Mouse (Mus musculus): ENCODE measurements around the gene Gm15319. TPM values are rescaled to one million over a fixed set of nuclear protein-coding genes. Genes with fewer than 3 reads are reported as not detected.
"Not testable (repeated sequence)": the region's sequence is repeated elsewhere in the genome, so short reads cannot be mapped to it uniquely, and the experiment has no call there.

The Gm15319 gene
- polyA plus RNA-seq, 1 experiment from 2014 or later = not detected

DNA sequence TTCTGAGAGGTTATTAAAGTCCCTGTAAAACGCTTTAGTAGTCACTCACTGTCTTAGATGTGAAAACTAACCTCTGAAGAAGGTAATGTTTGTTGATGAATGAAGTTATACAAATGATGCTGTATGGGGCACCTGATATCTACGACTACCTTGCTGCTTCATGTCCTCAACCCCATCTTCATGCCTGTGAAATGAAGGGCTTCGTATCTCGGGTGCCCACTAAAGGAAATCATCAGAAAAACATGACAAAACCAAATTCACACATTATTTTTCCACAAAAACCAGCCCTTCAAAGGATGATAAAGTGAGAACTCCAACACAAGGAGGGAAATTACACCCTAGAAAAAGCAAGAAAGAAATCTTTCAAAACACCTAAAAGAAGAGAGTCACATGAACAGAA, 68.2 kb downstream of the Gm15319 start:
- not testable (repeated sequence) for H3K36me3 ChIP-seq; H3K27me3 ChIP-seq; H3K9ac ChIP-seq; H3K9me3 ChIP-seq; H3K27ac ChIP-seq (replicated peaks); H3K4me2 ChIP-seq; ATAC-seq (ENCODE audit: low FRiP score, low read depth); H3K4me3 ChIP-seq; H3K4me1 ChIP-seq (replicated peaks)
- 97% methylated on average over 4 of the region's 4 CpGs for WGBS

DNA sequence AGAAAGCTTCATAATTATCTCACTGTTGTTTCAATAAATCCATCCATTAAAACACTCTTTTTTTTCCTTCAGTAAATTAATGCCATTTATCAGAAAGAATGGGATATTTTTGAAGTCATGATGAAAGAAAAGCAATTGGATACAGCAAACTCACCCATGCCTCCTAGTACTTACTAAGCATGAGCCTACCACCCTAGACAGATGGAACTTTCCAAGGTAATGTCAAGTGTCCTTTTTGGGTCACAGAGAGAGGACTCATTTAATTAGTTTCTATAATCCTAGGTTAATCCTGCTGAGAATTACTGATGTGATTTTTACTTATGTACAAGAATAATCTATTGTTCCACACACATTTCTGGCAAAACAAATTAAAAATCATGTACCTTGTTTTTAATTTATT, 69.0 kb downstream of the Gm15319 start:
- not testable (repeated sequence) for H3K27ac ChIP-seq (replicated peaks); H3K4me3 ChIP-seq; H3K9me3 ChIP-seq; H3K36me3 ChIP-seq; ATAC-seq (ENCODE audit: low FRiP score, low read depth); H3K4me2 ChIP-seq; H3K4me1 ChIP-seq (replicated peaks); H3K27me3 ChIP-seq; H3K9ac ChIP-seq

GRCm38 (mm10) chr8:20290015-20290414, 73.0 kb downstream of the Gm15319 start:
- H3K4me1 ChIP-seq (replicated peaks); H3K36me3 ChIP-seq; ATAC-seq (ENCODE audit: low FRiP score, low read depth); H3K9ac ChIP-seq; H3K9me3 ChIP-seq; H3K4me2 ChIP-seq; H3K27me3 ChIP-seq; H3K4me3 ChIP-seq; H3K27ac ChIP-seq (replicated peaks): not testable (repeated sequence)
- WGBS = 88% methylated on average over 5 of the region's 8 CpGs

- H3K9me3 ChIP-seq; H3K27me3 ChIP-seq; H3K4me3 ChIP-seq; H3K4me1 ChIP-seq (replicated peaks); H3K9ac ChIP-seq; H3K36me3 ChIP-seq; H3K4me2 ChIP-seq; ATAC-seq (ENCODE audit: low FRiP score, low read depth); H3K27ac ChIP-seq (replicated peaks): not testable (repeated sequence)
- WGBS = 82% methylated on average over 2 of the region's 3 CpGs
Observed at GRCm38 (mm10) chr8:20288878-20289277, 74.1 kb downstream of the Gm15319 start.

DNA sequence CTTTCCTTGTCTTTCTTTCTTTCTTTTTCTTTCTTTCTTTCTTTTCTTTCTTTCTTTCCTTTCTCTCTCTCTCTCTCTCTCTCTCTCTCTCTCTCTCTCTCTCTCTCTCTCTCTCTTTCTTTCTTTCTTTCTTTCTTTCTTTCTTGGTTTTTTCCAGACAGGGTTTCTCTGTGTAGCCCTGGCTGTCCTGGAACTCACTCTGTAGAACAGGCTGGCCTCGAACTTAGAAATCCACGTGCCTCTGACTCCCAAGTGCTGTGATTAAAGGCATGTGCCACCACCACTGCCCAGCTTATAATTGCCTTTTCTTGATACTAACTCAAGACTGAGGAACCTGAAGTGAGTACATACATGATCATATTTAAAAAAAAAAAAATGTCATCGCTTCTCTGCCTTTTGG, 75.3 kb downstream of the Gm15319 start:
- ATAC-seq (ENCODE audit: low FRiP score, low read depth); H3K9ac ChIP-seq; H3K27me3 ChIP-seq; H3K9me3 ChIP-seq; H3K4me2 ChIP-seq; H3K4me1 ChIP-seq (replicated peaks); H3K36me3 ChIP-seq; H3K27ac ChIP-seq (replicated peaks); H3K4me3 ChIP-seq: not testable (repeated sequence)
- 92% methylated on average over 3 of the region's 3 CpGs for WGBS

Data from hindbrain, embryonic 15.5 days (tissue).